Mouse (Mus musculus) MEL (cell line): Measurements from ENCODE around the gene Babam2. TPM values are rescaled to one million over a fixed set of nuclear protein-coding genes. Genes with fewer than 3 reads are reported as not detected.
A peak's percentile ranks its signal among the peaks of the same experiment; 100 is the strongest.

Experiments
- DNase-seq: peaks from one replicate; pipeline ENCODE4 v3.0.0; 2011; ENCODE audit warnings: low read depth, low spot score
- H3K27ac ChIP-seq: 2 replicates; pipeline ENCODE4 v1.5.1; 2012; ENCODE audit warnings: low read depth, mild to moderate bottlenecking, control low read depth, low read length, moderate library complexity; ENCODE audit not compliant: control insufficient read depth
- H3K27me3 ChIP-seq, 2 experiments: fragments of 150-350 bp in 1 of 2; sonication (generic) in 1 of 2; 2 replicates each; pipeline ENCODE4 v1.6.1; 2012; ENCODE audit warnings: low read length in 2 of 2, mild to moderate bottlenecking in 2 of 2, improper control_type of control experiment in 1 of 2, moderate library complexity in 1 of 2; ENCODE audit not compliant: insufficient read depth in 2 of 2, control insufficient read depth in 1 of 2
- H3K36me3 ChIP-seq, 2 experiments: 2 replicates each; pipeline ENCODE4 v1.6.1; 2012 to 2014; ENCODE audit warnings: low read length in 2 of 2, improper control_type of control experiment in 1 of 2, inconsistent platforms in 1 of 2, mild to moderate bottlenecking in 1 of 2; ENCODE audit not compliant: insufficient read depth in 2 of 2, control insufficient read depth in 1 of 2
- H3K4me1 ChIP-seq, 2 experiments: fragments of 150-350 bp in 1 of 2; sonication (generic) in 1 of 2; 2 replicates each; pipeline ENCODE4 v1.6.1; 2012; ENCODE audit warnings: low read length in 2 of 2, improper control_type of control experiment in 1 of 2, mild to moderate bottlenecking in 1 of 2; ENCODE audit not compliant: insufficient read depth in 2 of 2, control insufficient read depth in 1 of 2
- H3K4me3 ChIP-seq, 2 experiments: fragments of 150-350 bp in 1 of 2; sonication (generic) in 1 of 2; 2 replicates each; pipeline ENCODE4 v1.5.1; 2012; ENCODE audit warnings: low read depth in 2 of 2, low read length in 2 of 2, mild to moderate bottlenecking in 2 of 2, moderate library complexity in 2 of 2, control low read depth in 1 of 2, improper control_type of control experiment in 1 of 2; ENCODE audit not compliant: control insufficient read depth in 1 of 2, insufficient read depth in 1 of 2
- H3K79me2 ChIP-seq: 2 replicates; pipeline ENCODE4 v1.6.1; 2012; ENCODE audit warnings: mild to moderate bottlenecking, low read length, moderate library complexity; ENCODE audit not compliant: control insufficient read depth, poor library complexity, insufficient read depth
- H3K9ac ChIP-seq: 2 replicates; pipeline ENCODE4 v1.6.1; 2012; ENCODE audit warnings: low read depth, mild to moderate bottlenecking, control low read depth, low read length, moderate library complexity; ENCODE audit not compliant: control insufficient read depth, poor library complexity, severe bottlenecking
- H3K9me3 ChIP-seq: fragments of 150-350 bp; sonication (generic); replicated peaks from 2 replicates; pipeline ENCODE4 v1.6.1; 2012; ENCODE audit warnings: mild to moderate bottlenecking, low read length, improper control_type of control experiment, moderate library complexity; ENCODE audit not compliant: insufficient read depth
- CHD1 ChIP-seq: IDR thresholded peaks from 2 replicates; pipeline ENCODE4 v1.6.1; 2012; ENCODE audit warnings: low read depth, mild to moderate bottlenecking, inconsistent platforms, low read length, improper control_type of control experiment
- CHD2 ChIP-seq: IDR thresholded peaks from 2 replicates; pipeline ENCODE4 v1.6.1; 2011; ENCODE audit warnings: low read length, improper control_type of control experiment
- ELF1 ChIP-seq: IDR thresholded peaks from 2 replicates; pipeline ENCODE4 v1.6.1; 2014; ENCODE audit warnings: low read depth, mild to moderate bottlenecking, inconsistent platforms, low read length, improper control_type of control experiment, moderate library complexity
- EP300 ChIP-seq, 2 experiments: IDR thresholded peaks; 2 replicates each; pipeline ENCODE4 v1.6.1; 2011; ENCODE audit warnings: improper control_type of control experiment in 2 of 2, low read length in 2 of 2, low read depth in 1 of 2, mild to moderate bottlenecking in 1 of 2
- GABPA ChIP-seq: IDR thresholded peaks from 2 replicates; pipeline ENCODE4 v1.6.1; 2012; ENCODE audit warnings: low read depth, mild to moderate bottlenecking, inconsistent platforms, low read length, improper control_type of control experiment, moderate library complexity
- GATA1 ChIP-seq: IDR thresholded peaks from 2 replicates; pipeline ENCODE4 v1.6.1; 2011; ENCODE audit warnings: low read depth, low read length, improper control_type of control experiment
- KAT2A ChIP-seq: conservative IDR thresholded peaks from 2 replicates; pipeline ENCODE4 v1.6.1; 2012; ENCODE audit warnings: low read depth, low read length, improper control_type of control experiment, inconsistent platforms
- MAFK ChIP-seq: IDR thresholded peaks from 2 replicates; pipeline ENCODE4 v1.6.1; 2011; ENCODE audit warnings: low read depth, mild to moderate bottlenecking, low read length, improper control_type of control experiment, borderline replicate concordance
- MAX ChIP-seq: IDR thresholded peaks from 2 replicates; pipeline ENCODE4 v1.6.1; 2011; ENCODE audit warnings: low read length, improper control_type of control experiment
- MXI1 ChIP-seq: IDR thresholded peaks from 2 replicates; pipeline ENCODE4 v1.6.1; 2011; ENCODE audit warnings: mild to moderate bottlenecking, low read depth, low read length, improper control_type of control experiment
- MYB ChIP-seq: IDR thresholded peaks from 2 replicates; pipeline ENCODE4 v1.6.1; 2011; ENCODE audit warnings: mild to moderate bottlenecking, low read depth, low read length, improper control_type of control experiment
- MYC ChIP-seq: IDR thresholded peaks from 2 replicates; pipeline ENCODE4 v1.6.1; 2011; ENCODE audit warnings: low read depth, mild to moderate bottlenecking, low read length, improper control_type of control experiment, moderate library complexity
- NELFE ChIP-seq: IDR thresholded peaks from 2 replicates; pipeline ENCODE4 v1.6.1; 2011; ENCODE audit warnings: low read depth, low read length, improper control_type of control experiment
- POLR2A ChIP-seq, 2 experiments: IDR thresholded peaks; 2 replicates each; pipeline ENCODE4 v1.6.1; 2011 to 2012; ENCODE audit warnings: low read length in 2 of 2, mild to moderate bottlenecking in 2 of 2, control low read depth in 1 of 2, improper control_type of control experiment in 1 of 2, low read depth in 1 of 2, moderate library complexity in 1 of 2; ENCODE audit not compliant: control insufficient read depth in 1 of 2, insufficient read depth in 1 of 2, poor library complexity in 1 of 2
- POLR2AphosphoS5 ChIP-seq: IDR thresholded peaks from 2 replicates; pipeline ENCODE4 v1.6.1; 2012; ENCODE audit warnings: low read depth, borderline replicate concordance, mild to moderate bottlenecking, inconsistent platforms, low read length, moderate library complexity, mixed read lengths
- RAD21 ChIP-seq: IDR thresholded peaks from 2 replicates; pipeline ENCODE4 v1.6.1; 2011; ENCODE audit warnings: mild to moderate bottlenecking, low read depth, low read length, improper control_type of control experiment
- SIN3A ChIP-seq: IDR thresholded peaks from 2 replicates; pipeline ENCODE4 v1.6.1; 2012; ENCODE audit warnings: low read length, improper control_type of control experiment, inconsistent platforms
- SMC3 ChIP-seq: IDR thresholded peaks from 2 replicates; pipeline ENCODE4 v1.6.1; 2011; ENCODE audit warnings: low read depth, low read length, improper control_type of control experiment
- TAL1 ChIP-seq: IDR thresholded peaks from 2 replicates; pipeline ENCODE4 v1.6.1; 2012; ENCODE audit warnings: mild to moderate bottlenecking, inconsistent platforms, low read length, moderate library complexity, mixed read lengths
- TBP ChIP-seq: IDR thresholded peaks from 2 replicates; pipeline ENCODE4 v1.8.0; 2011; ENCODE audit warnings: low read depth, low read length, improper control_type of control experiment
- TCF12 ChIP-seq: IDR thresholded peaks from 2 replicates; pipeline ENCODE4 v1.6.1; 2014; ENCODE audit warnings: low read depth, mild to moderate bottlenecking, inconsistent platforms, low read length, improper control_type of control experiment, moderate library complexity
- USF2 ChIP-seq, 2 experiments: IDR thresholded peaks; 2 replicates each; pipeline ENCODE4 v1.6.1; 2011 to 2012; ENCODE audit warnings: improper control_type of control experiment in 2 of 2, low read length in 2 of 2, borderline replicate concordance in 1 of 2, inconsistent platforms in 1 of 2, low read depth in 1 of 2, mild to moderate bottlenecking in 1 of 2; ENCODE audit not compliant: insufficient read depth in 1 of 2
- ZMIZ1 ChIP-seq: IDR thresholded peaks from 2 replicates; pipeline ENCODE4 v1.6.1; 2012; ENCODE audit warnings: low read depth, mild to moderate bottlenecking, inconsistent platforms, low read length, improper control_type of control experiment, moderate library complexity
- polyA plus RNA-seq, 2 experiments: library from polyadenylated mRNA; stranded (reverse) in 1 of 2; unstranded in 1 of 2; fragments of >175 nt in 1 of 2; fragments of >200 nt in 1 of 2; gene quantifications; 2 replicates each; pipeline versions ENCODE4 v1.2.1 to v1.2.4; 2012; ENCODE audit warnings: low replicate concordance in 2 of 2, low read depth in 1 of 2; ENCODE audit not compliant: insufficient read length in 2 of 2, insufficient read depth in 1 of 2, missing spikeins in 1 of 2
- total RNA-seq: library from RNA; depleted of rRNA; stranded (reverse); fragments of 300-350 nt; gene quantifications from 2 replicates; pipeline ENCODE4 v1.2.3, GENCODE M21; 2012

Babam2 gene
- total and polyA plus RNA-seq, 3 experiments, result 43.3 to 86.6 TPM; not detected in 1

GRCm38 (mm10) chr5:31860831-31861624 lies 163.5 kb downstream of the Babam2 start:
- H3K27ac ChIP-seq, result peak overlapping the region; percentile 65
- H3K4me3 ChIP-seq, result peak overlapping the region; percentile 1 to 10; a peak in 1 of 4 replicates
- H3K27me3 ChIP-seq, result no peaks in the 10 kb centered on the region
- H3K79me2 ChIP-seq, result no peaks in the 10 kb centered on the region
- peaks cover 0 to 27% of the 10 kb centered on the region in 2 experiments; a peak in 2 of 4 replicates for H3K36me3 ChIP-seq
- peak overlapping the region; percentile 15 for H3K9ac ChIP-seq
- H3K4me1 ChIP-seq, result peaks cover 15 to 21% of the 10 kb centered on the region in 2 experiments
- peak; percentile 76 for DNase-seq
- no peaks in the 10 kb centered on the region for H3K9me3 ChIP-seq
- TF ChIP-seq EP300 (IDR thresholded peaks at IDR 0.05; ENCODE audit: low read depth in 1 of 2, low read length in 2 of 2) (peak; percentile 44 to 71), NELFE (peak; percentile 31; the same call in 1 of the 2 replicates), TAL1 (peak; percentile 67), POLR2AphosphoS5 (no peak), CHD2 (no peak), ZMIZ1 (no peak), MXI1 (no peak), ELF1 (no peak), RAD21 (no peak), MAFK (peak; percentile 65; the same call in 1 of the 2 replicates), SMC3 (no peak), MYB (no peak), KAT2A (no peak), SIN3A (no peak), TBP (0 out of 2 replicates have a peak, but pooled peaks have one; percentile 14), GABPA (peak; percentile 86), MAX (no peak), GATA1 (peak; percentile 55), USF2 (IDR thresholded peaks at IDR 0.05; ENCODE audit: borderline replicate concordance in 1 of 2, insufficient read depth in 1 of 2, low read depth in 1 of 2, low read length in 2 of 2) (no peak), TCF12 (no peak), CHD1 (no peak), MYC (0 out of 2 replicates have a peak, but pooled peaks have one; percentile 47), POLR2A (IDR thresholded peaks at IDR 0.05; ENCODE audit: control insufficient read depth in 1 of 2, insufficient read depth in 1 of 2, low read depth in 1 of 2, low read length in 2 of 2, poor library complexity in 1 of 2) (no peak)
